Mouse (Mus musculus): ENCODE data around the gene Rab25. TPM values are rescaled to one million over a fixed set of nuclear protein-coding genes. Genes with fewer than 3 reads are reported as not detected.
"Not testable (repeated sequence)": the region's sequence is repeated elsewhere in the genome, so short reads cannot be mapped to it uniquely, and the experiment has no call there.

Gene Rab25
- polyA plus RNA-seq, 1 experiment: 184 TPM

DNA sequence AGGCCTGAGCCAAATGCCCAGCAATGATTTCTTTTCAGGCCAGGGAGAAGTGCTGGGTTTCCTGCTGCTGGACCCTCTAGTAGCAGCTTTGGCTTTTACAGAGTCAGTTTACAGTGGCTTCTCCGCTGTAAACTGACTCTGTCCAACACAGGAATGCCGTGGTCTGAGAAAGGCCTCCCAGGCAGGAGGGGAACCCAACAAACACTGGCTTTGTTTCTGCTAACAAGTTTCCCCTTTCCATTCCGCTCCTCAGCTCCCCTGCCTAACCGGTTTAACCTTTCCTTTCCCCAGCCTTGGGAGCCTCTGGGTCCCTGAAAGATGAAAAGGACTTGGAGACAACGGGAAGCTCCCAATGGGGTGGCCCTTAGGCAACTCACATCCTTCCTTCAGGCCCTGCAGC, 42.1 kb upstream of the Rab25 start:
- no peak overlapping the region for H3K27ac ChIP-seq (ENCODE audit: insufficient read depth, low read depth, low read length)
- H3K4me1 ChIP-seq (ENCODE audit: control insufficient read depth, insufficient read depth, insufficient read length, low read length): peaks cover 6% of the 10 kb centered on the region; the same call in 1 of the 2 replicates
- no peaks in the 10 kb centered on the region for H3K27me3 ChIP-seq (ENCODE audit: control insufficient read depth, insufficient read depth, low read length)
- H3K4me3 ChIP-seq (ENCODE audit: low read depth, low read length): no peak overlapping the region
- TF ChIP-seq POLR2A (IDR thresholded peaks at IDR 0.05; ENCODE audit: low read depth, low read length) (no peak), CTCF (IDR thresholded peaks at IDR 0.05; ENCODE audit: extremely low read depth, insufficient read length, insufficient replicate concordance, low read depth, low read length) (no peak)
- 50% methylated on average over 5 of the region's 5 CpGs for WGBS
- H3K36me3 ChIP-seq (ENCODE audit: control insufficient read depth, insufficient read depth, low read length): peaks cover 29% of the 10 kb centered on the region

DNA sequence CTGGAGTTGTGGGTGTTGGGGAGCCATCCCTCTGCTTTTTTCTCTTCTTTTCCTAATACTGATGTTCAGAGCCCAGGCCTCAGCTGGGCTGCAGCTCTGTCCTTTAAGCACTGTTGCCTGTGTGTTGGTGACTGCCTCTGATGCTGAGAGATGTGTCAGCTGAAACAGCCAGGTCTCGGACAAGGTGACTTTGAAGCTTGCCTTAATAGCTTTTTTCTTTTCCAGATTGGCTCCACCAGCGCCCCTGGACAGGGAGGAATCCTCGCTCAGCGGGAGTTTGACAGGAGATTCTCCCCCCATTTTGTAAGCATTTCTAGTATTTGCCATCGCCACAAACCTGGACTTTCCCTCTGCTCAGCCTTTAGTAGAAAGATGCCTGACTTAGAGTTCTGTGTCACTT, 38.5 kb upstream of the Rab25 start:
- peaks cover 4% of the 10 kb centered on the region; the same call in 1 of the 2 replicates for H3K4me1 ChIP-seq (ENCODE audit: control insufficient read depth, insufficient read depth, insufficient read length, low read length)
- H3K27me3 ChIP-seq (ENCODE audit: control insufficient read depth, insufficient read depth, low read length): no peaks in the 10 kb centered on the region
- 93% methylated on average over 5 of the region's 5 CpGs for WGBS
- TF ChIP-seq POLR2A (IDR thresholded peaks at IDR 0.05; ENCODE audit: low read depth, low read length) (no peak), CTCF (IDR thresholded peaks at IDR 0.05; ENCODE audit: extremely low read depth, insufficient read length, insufficient replicate concordance, low read depth, low read length) (no peak)
- H3K36me3 ChIP-seq (ENCODE audit: control insufficient read depth, insufficient read depth, low read length): peaks cover 44% of the 10 kb centered on the region
- no peak overlapping the region for H3K4me3 ChIP-seq (ENCODE audit: low read depth, low read length)
- H3K27ac ChIP-seq (ENCODE audit: insufficient read depth, low read depth, low read length): no peak overlapping the region

DNA sequence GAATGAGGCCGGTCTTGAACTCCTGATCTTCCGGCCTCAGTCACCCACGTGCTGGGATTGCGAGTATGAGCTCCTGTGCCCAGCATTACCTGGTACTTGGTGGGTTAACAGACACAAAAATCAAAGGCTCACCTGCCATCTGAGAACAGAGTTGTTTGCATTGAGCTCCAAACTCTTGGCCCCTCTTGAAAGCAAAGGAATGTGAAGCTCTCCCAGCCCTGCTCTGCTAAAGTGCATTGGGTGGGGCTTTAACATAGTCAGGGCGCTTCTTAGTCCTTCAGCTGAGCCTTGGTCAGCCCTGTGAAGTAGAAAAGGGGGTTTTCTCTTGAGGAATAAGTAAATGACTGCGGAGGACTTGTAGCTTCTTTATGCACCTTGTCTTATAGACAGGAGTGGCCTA, 37.7 kb upstream of the Rab25 start:
- no peaks in the 10 kb centered on the region for H3K27me3 ChIP-seq (ENCODE audit: control insufficient read depth, insufficient read depth, low read length)

DNA sequence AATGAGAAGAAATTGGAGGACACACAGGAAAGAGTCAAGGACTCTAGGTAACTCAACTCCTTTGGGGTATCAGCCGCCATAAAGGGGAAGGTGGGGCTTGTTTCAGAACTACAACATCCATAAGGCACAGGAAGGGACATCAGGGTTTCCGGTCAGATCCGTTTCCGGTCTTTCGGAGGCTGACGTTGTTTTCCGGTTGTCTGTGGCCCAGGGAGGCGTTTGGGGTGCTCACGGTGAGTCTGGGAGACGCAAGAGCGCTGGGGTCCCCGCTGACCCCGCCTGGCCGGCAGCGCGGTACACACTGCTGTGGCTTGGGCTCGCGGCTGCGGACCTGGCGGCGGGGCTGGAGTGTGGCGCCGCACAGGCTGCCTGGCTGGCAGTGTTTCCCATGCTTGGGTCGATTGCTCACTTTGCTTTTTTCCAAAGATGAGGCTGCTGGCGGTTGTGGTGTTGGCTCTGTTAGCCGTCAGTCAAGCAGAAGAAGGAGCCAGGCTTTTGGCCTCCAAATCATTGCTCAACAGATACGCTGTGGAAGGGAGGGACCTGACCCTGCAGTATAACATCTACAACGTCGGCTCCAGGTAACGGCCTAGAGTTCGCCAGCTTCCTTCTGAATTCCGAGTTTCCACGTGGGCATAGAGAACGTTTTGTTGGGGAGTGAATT, 31.5 kb upstream of the Rab25 start:
- peaks cover 4% of the 10 kb centered on the region for H3K4me1 ChIP-seq (ENCODE audit: control insufficient read depth, insufficient read depth, insufficient read length, low read length)
- peaks cover 18% of the 10 kb centered on the region for H3K36me3 ChIP-seq (ENCODE audit: control insufficient read depth, insufficient read depth, low read length)
- H3K27me3 ChIP-seq (ENCODE audit: control insufficient read depth, insufficient read depth, low read length): no peaks in the 10 kb centered on the region
- under 1% methylated on average over 34 of the region's 34 CpGs for WGBS
- peak overlapping the region; percentile 60; the same call in 1 of the 2 replicates for H3K27ac ChIP-seq (ENCODE audit: insufficient read depth, low read depth, low read length)
- peak overlapping the region; percentile 98 for H3K4me3 ChIP-seq (ENCODE audit: low read depth, low read length)
- TF ChIP-seq POLR2A (IDR thresholded peaks at IDR 0.05; ENCODE audit: low read depth, low read length) (peak; percentile 67), CTCF (IDR thresholded peaks at IDR 0.05; ENCODE audit: extremely low read depth, insufficient read length, insufficient replicate concordance, low read depth, low read length) (no peak)

More for the DNA sequence above, 37.7 kb upstream of the Rab25 start:
- 93% methylated on average over 6 of the region's 6 CpGs for WGBS
- peaks cover 46% of the 10 kb centered on the region for H3K36me3 ChIP-seq (ENCODE audit: control insufficient read depth, insufficient read depth, low read length)
- H3K27ac ChIP-seq (ENCODE audit: insufficient read depth, low read depth, low read length): no peak overlapping the region
- no peaks in the 10 kb centered on the region for H3K4me1 ChIP-seq (ENCODE audit: control insufficient read depth, insufficient read depth, insufficient read length, low read length)
- TF ChIP-seq POLR2A (IDR thresholded peaks at IDR 0.05; ENCODE audit: low read depth, low read length) (no peak), CTCF (IDR thresholded peaks at IDR 0.05; ENCODE audit: extremely low read depth, insufficient read length, insufficient replicate concordance, low read depth, low read length) (no peak)
- no peak overlapping the region for H3K4me3 ChIP-seq (ENCODE audit: low read depth, low read length)

DNA sequence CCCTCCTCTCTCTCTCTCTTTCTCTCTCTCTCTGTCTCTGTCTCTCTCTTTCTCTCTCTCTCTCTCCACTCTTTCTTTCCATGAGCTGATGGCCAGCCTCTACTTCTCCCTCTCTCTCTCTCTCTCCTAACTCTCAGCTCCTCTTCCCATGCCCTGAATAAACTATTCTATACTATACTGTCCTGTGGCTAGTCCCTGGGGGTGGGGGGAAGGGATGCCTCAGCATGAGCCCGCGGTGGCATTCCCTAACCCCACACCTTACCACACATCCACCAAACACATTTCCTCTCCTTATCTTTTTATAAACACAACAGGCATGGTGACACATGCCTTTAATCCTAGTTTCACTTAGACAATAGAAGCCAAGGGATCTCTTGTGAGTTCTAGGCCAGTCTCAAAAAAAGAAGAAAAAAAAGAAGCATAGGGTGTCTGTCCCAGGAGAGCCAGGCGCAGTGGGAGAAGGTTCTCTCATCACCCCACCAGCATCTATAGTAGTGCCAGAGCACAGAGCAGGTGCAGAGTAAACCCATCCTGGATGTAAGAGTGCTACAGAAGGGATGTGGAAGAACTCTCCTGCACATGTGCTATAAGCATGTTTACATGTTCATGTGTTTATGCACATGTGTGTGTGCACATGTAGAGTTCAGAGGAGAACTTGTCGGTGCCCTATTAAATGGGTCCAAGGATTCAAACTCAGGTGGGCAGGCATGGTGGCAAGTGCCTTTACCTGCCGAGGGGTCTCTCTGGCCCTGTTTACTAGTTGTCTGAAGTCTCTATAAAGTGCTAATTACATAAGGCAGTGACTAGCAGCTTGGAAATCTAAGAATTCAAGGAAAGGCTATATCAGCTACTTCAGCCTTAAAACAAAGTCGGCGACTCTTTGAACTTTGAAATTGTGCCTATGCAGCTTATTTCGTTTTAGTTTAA, 30.7 kb upstream of the Rab25 start:
- 35% methylated on average over 8 of the region's 8 CpGs for WGBS
- H3K27ac ChIP-seq (ENCODE audit: insufficient read depth, low read depth, low read length): no peak overlapping the region
- peaks cover 4% of the 10 kb centered on the region for H3K4me1 ChIP-seq (ENCODE audit: control insufficient read depth, insufficient read depth, insufficient read length, low read length)
- no peak overlapping the region for H3K4me3 ChIP-seq (ENCODE audit: low read depth, low read length)
- H3K36me3 ChIP-seq (ENCODE audit: control insufficient read depth, insufficient read depth, low read length): peaks cover 16% of the 10 kb centered on the region
- TF ChIP-seq CTCF (IDR thresholded peaks at IDR 0.05; ENCODE audit: extremely low read depth, insufficient read length, insufficient replicate concordance, low read depth, low read length) (no peak), POLR2A (IDR thresholded peaks at IDR 0.05; ENCODE audit: low read depth, low read length) (no peak)
- H3K27me3 ChIP-seq (ENCODE audit: control insufficient read depth, insufficient read depth, low read length): no peaks in the 10 kb centered on the region

DNA sequence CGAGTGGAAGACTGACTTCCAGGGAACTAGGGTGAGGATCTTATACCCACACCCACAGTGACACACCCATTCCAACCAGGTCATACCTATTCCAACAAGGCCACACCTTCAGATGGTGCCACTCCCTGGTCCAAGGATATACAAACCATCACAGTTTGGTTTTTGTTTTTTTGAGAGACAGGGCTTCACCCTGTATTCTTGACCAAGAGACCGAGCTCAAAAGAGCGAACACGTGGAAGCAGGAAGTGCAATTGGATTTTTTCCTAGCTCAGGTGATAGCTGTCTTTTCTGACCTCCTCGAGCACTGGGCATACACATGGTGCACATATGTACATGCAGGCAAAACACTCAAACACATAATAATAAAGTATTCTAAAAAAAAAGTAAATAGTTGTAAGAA, 29.7 kb upstream of the Rab25 start:
- H3K4me1 ChIP-seq (ENCODE audit: control insufficient read depth, insufficient read depth, insufficient read length, low read length); H3K36me3 ChIP-seq (ENCODE audit: control insufficient read depth, insufficient read depth, low read length); H3K27ac ChIP-seq (ENCODE audit: insufficient read depth, low read depth, low read length); H3K27me3 ChIP-seq (ENCODE audit: control insufficient read depth, insufficient read depth, low read length); H3K4me3 ChIP-seq (ENCODE audit: low read depth, low read length): not testable (repeated sequence)
- 66% methylated on average over 5 of the region's 5 CpGs for WGBS

DNA sequence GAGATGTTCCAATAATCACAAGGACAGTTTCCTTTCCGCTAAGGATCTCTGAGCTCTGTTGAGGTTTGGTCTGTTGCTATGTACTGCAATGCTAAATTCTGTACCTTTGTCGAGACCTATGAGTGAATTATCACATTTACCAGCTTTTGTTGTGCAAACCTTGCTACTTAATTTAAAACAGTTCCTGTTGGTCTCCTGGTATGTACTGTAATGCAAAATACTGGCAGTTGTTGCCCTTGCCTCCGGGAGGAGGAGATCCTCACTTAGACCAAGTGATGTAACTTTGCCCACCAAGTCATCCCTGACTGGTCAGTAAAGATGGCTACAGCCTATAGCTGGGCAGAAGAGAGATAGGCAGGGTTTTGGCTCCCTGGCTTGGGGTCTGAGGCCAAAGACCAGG, 27.4 kb upstream of the Rab25 start, which contains the start of gene Ssr2:
Gene Ssr2 (plus strand): TSS at position 337 of the 400 bp plus-strand sequence.
- Histone ChIP-seq H3K4me1 (ENCODE audit: control insufficient read depth, insufficient read depth, insufficient read length, low read length) (peaks cover 4% of the 10 kb centered on the region), H3K4me3 (ENCODE audit: low read depth, low read length) (no peak within 1 kb of the TSS), H3K27ac (ENCODE audit: insufficient read depth, low read depth, low read length) (no peak within 1 kb of the TSS), H3K36me3 (ENCODE audit: control insufficient read depth, insufficient read depth, low read length) (no peaks in the 10 kb centered on the region), H3K27me3 (ENCODE audit: control insufficient read depth, insufficient read depth, low read length) (no peaks in the 10 kb centered on the region)
- TF ChIP-seq POLR2A (IDR thresholded peaks at IDR 0.05; ENCODE audit: low read depth, low read length): no peak
- no peak for TF ChIP-seq CTCF (IDR thresholded peaks at IDR 0.05; ENCODE audit: extremely low read depth, insufficient read length, insufficient replicate concordance, low read depth, low read length)
- WGBS: 85% methylated on average over 3 of the region's 3 CpGs
